Mouse (Mus musculus) cerebellum, postnatal 36 days (tissue): ENCODE results near the gene Serac1.

Experiments used
- DNase-seq, 2 experiments: peaks; one replicate each; pipeline ENCODE4 v3.0.0; 2021 to 2022; ENCODE audit warnings: mixed read lengths in 2 of 2

Serac1 gene

DNA sequence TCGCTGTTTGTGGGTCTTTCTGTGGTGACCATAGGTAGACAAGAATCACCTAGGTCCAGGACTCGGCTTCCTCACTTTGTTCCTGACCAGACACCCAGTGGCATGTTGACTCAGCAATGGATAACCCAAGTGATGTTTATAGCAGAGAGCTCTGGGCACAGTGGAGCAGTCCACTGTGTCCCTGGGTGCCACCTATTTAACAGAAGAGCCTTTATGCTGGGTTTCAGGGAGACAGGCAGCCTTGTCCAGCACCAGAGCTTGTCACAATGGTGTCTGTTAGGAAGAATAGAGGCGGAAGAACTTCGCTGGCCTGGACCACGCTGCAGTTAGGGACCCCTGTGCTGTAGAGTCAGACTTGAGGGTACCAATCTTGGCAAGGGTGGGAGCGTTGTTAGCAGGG, 77.0 kb downstream of the Serac1 start:
- DNase-seq, result no peak

DNA sequence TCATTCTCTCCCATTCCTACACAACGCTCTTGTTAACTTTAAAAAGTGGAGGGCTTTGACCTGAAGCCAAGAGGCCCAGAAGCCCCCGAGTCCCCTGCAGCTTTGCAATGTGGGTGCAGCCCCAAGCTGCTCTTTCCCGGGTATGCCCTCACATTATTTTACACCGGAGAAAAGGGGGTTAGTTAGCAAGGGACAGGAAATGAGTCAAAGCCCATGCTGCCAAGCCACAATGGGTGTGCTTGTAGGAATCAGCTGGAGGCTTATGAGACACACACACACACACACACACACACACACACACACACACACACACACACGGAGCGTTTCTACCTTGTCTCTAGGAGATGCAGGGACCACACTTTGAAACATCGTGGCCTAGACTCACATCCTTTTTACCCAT, 77.7 kb downstream of the Serac1 start:
- DNase-seq, result no peak

DNA sequence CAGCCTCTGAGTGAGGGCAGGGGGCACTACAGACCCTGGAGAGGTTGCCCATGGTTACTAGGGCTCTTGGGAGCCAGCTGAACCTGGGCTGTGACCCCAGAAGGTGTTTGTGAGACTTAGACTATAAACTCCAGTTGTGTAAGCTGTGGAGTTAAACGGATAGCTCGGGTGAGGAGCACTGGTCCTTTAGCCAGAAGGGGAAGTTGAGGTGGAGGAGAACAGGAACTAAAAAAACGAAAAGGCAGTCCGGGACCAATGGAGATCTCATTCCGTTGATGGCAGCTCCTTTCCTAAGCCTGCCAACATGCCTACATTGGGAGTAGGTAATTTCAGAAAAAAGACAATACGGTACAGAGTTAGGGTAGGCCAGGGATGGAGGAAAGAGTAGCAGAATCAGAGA, 78.2 kb downstream of the Serac1 start:
- no peak for DNase-seq

DNA sequence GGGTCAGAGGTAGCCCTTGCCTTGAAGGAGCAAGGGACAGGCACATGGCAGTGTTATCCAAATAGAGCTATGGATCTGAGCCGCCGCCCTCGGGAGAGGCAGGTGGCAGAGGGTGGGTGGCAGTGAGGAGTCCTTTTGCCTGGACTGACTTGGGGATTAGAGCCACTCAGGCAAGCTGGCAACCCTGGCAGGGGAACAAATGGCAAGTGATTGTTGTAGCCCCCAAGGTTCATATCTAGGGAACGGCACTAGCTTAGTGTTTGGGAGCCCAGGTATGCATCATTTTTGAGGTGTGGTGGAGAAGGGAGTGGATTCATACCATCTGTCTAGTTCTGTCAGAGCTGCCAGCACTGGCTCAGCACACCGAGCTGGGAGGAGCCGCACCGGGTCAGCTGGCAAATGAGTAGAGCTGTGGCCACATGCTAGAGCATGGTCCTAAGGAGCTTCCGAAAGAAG, 78.6 kb downstream of the Serac1 start:
- peak; percentile 77 to 81 for DNase-seq

DNA sequence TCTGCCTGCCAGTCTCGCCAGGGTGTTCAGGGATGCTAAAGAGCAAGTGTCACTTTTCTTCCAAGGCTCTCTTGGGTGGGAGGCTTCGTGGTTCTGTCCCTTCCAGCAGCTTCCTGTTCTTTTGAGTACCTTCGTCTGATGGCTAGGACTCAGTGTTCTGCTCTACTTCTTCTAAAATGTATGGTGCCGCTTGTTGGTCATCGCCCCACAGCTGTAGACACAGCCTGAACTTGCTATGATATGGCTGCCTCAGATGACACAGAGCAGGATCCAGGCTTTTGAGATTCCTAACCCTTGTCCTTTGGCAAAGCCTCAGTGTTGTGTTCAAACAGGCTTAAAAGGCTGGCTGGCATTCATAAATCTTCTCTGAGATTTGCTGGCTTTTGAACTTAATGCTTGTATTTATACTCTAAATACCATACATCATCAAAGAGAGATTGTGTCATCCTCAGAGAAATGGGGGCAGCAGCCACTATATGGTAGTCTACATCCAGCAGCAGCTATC, 80.5 kb downstream of the Serac1 start:
- no peak for DNase-seq

DNA sequence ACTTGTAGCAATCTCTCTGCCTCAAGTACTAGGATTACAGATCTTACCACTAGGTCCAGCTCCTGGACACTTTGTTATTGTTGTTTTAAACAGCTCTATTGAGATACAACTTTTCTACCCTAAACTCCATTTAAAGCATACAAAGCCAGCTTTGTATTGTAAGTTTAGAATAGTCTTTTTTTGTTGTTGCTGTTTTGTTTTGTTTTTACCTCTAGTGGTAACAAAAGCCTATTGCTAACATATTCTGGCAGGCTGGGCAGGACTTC, 81.4 kb downstream of the Serac1 start:
- DNase-seq, result no peak

DNA sequence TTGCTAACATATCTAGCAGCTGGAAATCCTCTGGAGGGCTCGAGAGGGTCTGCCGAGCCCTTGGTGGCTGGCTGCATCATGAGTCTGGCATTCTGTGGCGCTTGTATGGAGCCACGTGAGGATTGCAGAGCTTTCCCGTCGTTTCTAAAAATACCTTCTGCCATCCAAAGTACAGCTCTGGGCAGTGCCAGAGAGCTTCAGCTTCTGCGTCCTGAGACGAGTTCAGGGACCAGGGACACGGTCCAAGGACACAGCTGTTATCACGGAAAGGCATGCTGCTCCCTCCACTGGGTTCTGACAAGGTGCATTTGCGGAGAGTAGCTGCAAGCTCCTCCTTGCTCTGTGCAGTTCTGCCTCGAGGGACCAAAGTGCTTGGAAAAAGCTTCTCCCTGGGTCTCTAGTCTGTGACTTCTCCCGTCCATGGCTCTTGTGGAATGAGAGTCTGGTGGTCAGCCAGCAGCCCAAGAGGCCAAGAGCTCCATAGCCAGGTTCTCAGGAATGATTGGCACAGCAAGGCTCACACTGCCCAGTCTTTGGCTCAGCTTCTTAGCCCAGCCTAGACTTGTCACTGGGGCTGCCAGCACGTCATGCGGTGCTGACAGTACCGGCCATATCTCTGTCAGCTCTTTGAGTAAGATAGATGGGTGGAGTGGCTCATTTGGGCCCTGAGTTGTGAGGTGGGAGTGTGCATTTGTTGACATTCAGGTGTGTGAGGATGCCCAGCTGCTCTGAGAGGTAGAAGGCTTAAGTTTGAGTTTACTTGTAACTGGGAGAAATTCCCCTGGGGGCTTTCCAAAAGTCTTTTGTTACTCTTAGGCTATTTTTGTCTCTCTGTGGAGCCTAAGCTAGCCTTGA, 81.9 kb downstream of the Serac1 start:
- peak; percentile 73 to 74 for DNase-seq

DNA sequence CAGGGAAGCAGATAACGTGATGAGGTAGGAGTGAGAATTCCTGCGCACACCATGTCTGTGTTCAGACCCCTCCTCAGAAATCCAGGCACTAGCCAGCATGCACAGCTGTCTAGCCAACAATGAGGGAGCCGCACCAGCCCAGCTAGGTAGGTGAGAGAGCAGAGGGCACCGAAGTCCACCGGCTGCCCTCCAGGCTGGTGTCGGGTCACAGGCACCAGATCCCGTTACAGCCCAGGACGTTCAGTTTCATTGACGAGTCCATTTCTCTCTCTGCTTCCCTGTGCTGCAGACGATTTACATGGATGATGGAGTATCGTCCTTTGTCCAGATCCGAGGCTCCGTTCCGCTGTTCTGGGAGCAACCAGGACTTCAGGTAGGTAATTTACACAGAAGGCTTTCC, 83.0 kb downstream of the Serac1 start:
- no peak for DNase-seq

DNA sequence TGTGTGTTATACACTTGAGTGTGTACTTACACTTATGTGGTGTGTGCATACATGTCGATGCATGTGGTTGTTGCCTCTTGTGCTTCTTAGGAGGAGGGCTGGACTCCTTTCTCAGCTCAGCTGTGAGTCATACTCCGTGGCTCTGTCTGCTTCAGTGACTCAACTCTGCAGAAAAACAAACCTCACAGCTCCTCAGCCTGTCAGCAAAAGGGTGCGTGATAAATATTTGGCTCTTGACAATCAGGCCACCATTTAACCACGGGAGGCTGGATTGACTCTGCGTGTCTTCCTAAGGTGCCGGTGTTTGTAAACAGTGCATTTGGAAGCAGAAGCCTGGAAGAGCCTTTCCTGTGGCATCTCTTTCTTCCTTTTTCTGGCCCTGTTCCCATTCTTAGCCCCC, 84.9 kb downstream of the Serac1 start:
- DNase-seq, result no peak

DNA sequence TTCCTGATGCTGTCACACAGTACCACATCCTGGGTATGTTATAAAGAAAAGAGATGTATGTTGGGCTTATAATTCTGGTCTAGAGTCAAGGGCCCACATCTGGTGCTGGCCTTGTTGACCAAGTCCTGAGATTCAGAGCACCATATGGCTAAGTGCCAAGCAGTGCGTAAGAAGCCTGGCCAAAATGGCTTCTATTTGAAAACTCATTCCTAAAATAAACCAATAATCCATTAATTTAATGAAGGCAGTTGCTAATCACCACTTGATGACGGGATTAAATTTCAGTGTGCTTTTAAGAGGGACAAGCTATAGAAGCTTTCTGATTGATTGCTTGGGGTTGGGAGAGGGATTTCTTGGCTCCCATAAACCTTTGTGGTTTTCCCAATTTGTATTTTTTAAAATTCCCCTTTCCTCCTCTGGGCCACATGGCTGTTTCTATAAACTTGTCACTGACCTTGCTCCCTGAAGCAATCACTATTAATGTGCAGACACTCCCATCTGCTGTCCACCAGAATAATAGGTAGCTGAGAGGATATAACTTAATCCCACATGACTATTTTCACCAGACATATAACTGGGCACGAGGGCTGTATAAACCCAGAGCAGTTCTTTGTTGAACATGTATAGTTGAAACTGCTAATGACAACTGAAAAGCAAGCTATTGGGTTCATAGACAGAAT, 85.8 kb downstream of the Serac1 start:
- DNase-seq, result no peak

DNA sequence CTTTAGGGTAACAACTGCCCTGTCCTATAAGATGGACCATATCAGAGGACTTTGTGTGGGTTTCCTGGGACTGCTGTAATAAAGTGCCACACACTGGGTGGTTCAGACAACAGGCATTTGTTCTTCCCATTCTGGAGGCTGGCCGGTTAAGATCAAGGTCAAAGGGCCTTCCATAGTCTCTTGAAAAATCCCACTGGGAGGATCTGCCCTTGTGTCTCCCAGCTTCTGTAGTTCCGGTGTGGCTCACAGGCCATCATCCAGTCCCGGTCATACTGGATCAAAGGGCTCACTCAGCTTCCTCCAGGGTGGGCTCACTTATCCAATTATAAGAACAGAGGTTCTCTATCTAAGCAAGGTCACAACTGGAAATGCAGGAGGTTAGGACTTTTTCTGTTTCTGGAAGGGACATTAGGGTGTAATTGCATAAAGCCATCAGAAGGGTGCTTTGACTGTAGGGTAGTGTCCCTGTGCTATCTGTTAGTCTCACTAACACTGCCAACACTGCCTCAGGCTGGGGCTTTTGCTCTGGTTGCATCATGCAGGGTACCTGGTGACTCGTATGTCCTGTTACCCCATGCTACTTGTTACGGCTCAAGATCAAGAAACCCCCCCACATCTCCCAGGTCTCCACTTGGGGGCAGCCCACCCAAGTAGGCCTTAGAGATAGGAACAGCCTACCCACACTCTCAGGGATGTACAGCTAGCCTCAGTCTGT, 86.5 kb downstream of the Serac1 start:
- no peak for DNase-seq
